Mouse (Mus musculus): ENCODE measurements around the gene Hoxb7.

GRCm38 (mm10) chr11:96287411-96287810, 988 bp downstream of the Hoxb7 start:
- no peak for TF ChIP-seq HCFC1 (IDR thresholded peaks at IDR 0.05; ENCODE audit: borderline replicate concordance, insufficient read depth, low read length)
- TF ChIP-seq ZC3H11A (IDR thresholded peaks at IDR 0.05; ENCODE audit: borderline replicate concordance, low read depth, low read length): no peak
